Mouse (Mus musculus) cerebellum, adult 9-10 months (tissue): ENCODE data around the gene Ptges3.

Experiments used
- DNase-seq: peaks from one replicate; pipeline ENCODE4 v3.0.0; 2022

Gene Ptges3

DNA sequence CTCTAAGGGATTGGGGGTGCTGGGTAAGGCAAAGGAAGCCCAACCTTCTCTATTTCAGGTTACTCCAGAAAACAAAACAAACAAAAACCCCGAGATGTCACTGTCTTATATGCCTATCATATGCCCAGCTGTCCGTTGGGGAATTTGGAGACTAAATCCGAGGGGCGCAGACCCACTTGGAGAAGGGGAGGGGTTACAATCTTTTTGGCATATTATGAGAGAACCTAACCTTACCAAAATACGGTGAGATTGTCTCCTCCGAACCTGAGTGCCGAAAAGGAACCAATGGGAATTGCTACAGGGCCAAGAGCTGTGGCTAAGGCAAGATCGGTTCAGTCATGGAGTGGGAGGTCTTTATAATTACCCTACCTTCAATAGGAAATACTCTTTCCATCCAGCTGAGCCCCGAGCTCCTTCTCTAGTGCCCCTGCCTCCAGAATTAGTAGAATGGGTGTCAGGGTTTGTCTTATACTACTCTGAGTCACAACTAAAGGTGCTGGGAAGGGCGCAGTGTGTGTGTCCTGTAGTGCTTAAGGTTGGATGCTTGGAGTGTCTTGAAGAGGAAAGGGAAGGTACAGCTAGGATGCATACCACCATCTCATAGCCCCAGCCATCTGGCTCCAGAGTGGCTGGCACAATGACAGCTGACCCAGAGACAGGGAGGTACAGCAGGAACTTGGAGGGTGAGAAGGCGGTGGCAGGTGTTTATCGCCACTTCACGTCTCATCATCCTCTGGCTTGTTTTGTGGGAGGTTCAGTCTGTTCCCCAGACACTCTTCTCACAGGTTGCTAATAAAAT lies 34.9 kb downstream of the Ptges3 start:
- DNase-seq: peak; percentile 73

DNA sequence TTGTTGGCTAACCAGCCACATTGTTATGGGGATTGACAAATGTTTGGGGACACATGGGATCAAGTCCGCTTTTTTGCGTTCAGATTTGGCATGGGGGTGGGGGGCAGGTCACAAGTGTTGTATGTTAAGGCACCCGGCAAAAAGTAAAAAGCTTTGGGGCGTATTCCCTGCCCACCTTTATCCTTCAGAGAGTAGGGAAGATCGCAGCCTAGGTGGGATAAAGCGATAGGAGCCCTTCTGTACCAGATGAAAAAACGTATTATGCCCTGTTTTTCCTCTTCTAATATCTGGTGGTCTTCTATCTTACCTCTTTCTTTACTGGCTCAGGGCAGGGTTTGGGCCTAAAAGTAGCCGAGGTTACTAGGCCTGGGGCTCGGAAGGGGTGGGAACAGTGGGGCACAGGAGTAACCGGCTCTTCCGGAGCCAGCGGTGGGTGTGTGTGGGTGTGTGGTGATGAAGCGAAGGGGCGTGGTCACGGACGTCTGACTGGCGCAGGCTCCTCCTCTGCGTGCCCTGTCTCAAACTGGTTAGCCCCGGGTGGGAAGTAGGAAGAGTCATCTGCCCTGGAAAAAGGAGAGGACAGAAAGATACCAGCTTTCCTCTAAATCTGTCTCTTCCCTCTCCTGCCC lies 35.7 kb downstream of the Ptges3 start:
- peak; percentile 78 for DNase-seq

DNA sequence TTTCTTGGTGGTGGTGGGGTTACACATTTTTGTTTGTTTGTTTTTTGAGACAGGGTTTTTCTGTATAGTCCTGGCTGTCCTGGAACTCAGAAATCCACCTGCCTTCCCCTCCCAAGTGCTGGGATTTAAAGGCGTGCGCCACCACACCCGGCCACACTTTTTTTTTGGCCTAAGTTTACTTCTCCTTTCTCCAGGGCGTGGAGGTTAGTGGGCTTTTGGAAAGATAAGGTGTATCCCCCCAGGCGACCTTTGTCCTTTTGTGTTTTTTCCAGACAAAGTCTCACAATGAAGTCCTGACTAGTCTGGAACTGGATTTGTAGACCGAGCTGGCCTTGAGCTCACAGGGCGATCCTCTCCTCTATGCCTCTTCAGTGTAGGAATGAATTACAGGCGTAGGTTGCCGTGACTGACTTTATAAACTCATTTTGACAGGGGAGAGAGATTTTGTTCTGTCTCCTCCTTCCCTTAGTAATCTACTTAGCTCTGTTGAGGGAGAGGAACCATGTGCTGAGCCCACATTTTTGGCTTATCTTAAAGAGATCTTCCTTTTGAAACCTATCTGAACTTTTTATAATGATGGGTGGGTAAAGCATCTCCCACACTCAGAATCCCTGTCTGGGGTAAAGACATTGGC lies 36.4 kb downstream of the Ptges3 start:
- DNase-seq: peak; percentile 26

GRCm38 (mm10) chr10:128096313-128096692 lies 37.5 kb downstream of the Ptges3 start:
- no peak for DNase-seq

GRCm38 (mm10) chr10:128096693-128097586 lies 38.2 kb downstream of the Ptges3 start:
- peak; percentile 70 for DNase-seq

DNA sequence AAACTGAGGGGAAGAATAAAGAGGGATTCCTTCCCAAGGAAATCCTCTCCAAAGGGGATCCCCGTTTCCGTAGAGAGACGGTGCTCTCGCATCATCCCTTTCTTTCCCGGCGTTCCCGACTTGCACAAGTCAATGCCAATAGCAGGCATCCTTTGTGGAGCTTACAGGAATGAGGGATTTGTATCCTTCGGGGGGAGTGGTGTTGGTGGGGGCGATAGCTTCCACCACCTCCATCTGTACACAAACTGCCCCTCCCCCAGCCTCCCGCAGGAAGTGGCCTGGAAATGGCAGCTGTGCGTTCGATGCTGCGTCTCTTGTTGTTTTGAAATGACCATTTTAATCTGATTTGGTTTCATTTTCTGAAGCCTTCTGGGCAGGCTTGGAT lies 38.8 kb downstream of the Ptges3 start:
- DNase-seq: peak; percentile 75

DNA sequence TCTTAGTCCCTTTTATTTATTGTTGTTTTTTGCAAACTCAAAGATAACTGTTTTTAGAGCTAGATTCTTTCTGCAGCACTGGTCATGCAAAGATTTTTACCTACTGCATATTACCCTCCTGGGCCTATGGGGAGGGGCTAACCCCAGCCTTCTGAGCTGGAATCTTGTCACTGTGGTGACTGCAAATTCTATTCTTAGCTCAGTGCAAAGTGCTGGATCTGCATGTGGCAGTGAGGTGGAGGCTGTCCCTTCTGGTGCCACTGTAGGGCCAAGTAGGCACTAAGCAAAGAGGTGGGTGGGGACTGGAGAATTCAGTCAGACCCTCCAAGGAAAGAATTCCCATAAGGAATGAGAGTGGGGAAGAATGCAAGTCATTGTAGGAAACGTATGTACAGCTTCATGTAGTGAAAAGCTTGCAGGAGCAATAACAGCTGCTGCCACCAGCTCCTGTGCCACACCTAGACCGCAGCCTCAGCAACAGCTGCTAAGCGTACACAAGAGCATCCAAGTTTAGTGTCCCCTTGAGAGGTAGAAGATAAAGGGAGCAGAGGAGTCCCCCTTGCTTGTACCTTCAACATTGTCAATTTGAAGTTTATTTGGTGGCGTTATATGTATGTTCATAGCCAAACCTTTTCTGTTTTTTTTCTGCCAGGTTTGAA lies 51.5 kb downstream of the Ptges3 start:
- no peak for DNase-seq

DNA sequence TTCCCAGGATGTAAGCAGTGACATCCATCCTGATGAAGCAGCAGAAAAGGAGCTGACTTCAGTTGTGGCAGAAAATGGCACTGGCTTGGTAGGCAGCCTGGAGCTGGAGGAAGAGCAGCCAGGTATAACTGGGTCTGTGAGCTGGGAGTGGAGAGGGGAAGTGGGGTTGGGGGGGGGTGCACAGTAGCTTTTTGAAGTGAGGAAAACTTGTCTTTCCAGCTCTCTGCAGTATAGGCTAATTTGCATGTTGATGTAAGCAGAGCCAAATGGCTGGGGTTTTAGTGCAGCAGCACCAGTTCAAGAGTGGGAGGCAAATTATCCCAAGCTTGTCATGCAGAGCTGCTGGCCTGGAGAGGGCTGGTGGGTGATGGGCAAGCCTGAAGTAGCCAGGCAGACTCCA lies 52.5 kb downstream of the Ptges3 start:
- no peak for DNase-seq

GRCm38 (mm10) chr10:128123833-128124232 lies 65.1 kb downstream of the Ptges3 start:
- no peak for DNase-seq

DNA sequence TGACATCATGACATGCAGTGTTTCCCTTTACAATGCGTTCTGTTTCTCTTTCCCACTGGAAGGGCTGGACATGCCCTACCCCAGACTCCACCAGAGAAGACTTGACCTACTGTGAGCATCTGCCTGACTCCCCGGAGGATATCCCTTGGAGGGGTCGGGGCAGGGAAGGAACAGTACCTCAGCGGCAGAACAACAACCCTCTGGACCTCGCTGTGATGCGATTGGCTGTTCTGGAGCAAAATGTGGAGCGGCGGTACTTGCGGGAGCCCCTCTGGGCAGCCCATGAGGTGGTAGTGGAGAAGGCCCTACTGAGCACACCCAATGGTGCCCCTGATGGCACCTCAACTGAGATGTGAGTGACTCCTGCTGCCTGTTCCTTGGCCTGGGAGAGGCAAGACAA lies 66.1 kb downstream of the Ptges3 start:
- DNase-seq: no peak

DNA sequence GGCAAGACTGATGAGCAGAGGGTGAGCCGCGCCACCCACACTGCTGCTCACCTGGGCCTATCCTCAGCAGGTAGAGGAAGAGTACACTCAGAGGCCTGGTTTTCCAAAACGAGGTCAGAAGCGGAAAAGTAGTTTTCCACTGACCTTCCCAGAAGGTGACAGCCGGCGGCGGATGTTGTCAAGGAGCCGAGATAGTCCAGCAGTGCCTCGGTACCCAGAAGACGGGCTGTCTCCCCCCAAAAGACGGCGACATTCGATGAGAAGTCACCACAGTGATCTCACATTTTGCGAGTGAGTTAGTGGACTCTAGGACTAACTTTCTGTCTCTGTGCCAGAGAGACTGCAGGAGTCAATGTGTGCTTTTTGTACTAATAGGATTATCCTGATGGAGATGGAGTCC lies 67.2 kb downstream of the Ptges3 start:
- no peak for DNase-seq
